Mouse (Mus musculus): ENCODE measurements around the gene Ifit3b.

- TF ChIP-seq CTCF (IDR thresholded peaks at IDR 0.05; ENCODE audit: low read depth, low read length) (no peak), TAL1 (conservative IDR thresholded peaks at IDR 0.05; ENCODE audit: low read depth, low read length) (no peak), POLR2AphosphoS5 (IDR thresholded peaks at IDR 0.05; ENCODE audit: insufficient replicate concordance, low read depth, low read length) (no peak)
These were observed 36.7 kb upstream of the Ifit3b start for GRCm38 (mm10) chr19:34571080-34571479.

Measured in G1E (cell line).